Mouse (Mus musculus) skeletal muscle tissue, adult 2 months (tissue): ENCODE data around the gene Nckap5l.

Experiments
- DNase-seq: peaks from one replicate; pipeline ENCODE4 v3.0.0-alpha.2; 2012; ENCODE audit warnings: low read depth, low spot score

Gene Nckap5l

GRCm38 (mm10) chr15:99457606-99458401 is at the start of gene Nckap5l:
Gene Nckap5l, minus strand, starts transcription at chr15:99457748.
- peak; percentile 89 for DNase-seq

- no peak for DNase-seq
These were observed 48.0 kb upstream of the Nckap5l start for GRCm38 (mm10) chr15:99505324-99506095.

- no peak for DNase-seq
These were observed 45.7 kb upstream of the Nckap5l start for GRCm38 (mm10) chr15:99503256-99503655.

GRCm38 (mm10) chr15:99502311-99502831 is 44.8 kb upstream of the Nckap5l start:
- no peak for DNase-seq

- no peak for DNase-seq
These were observed 44.0 kb upstream of the Nckap5l start for GRCm38 (mm10) chr15:99501292-99502260.

GRCm38 (mm10) chr15:99500320-99500719 is 42.8 kb upstream of the Nckap5l start:
- no peak for DNase-seq

GRCm38 (mm10) chr15:99499726-99500125 is 42.2 kb upstream of the Nckap5l start:
- DNase-seq = no peak

- DNase-seq = no peak
These were observed 41.2 kb upstream of the Nckap5l start for GRCm38 (mm10) chr15:99498781-99499180.

- no peak for DNase-seq
These were observed 40.8 kb upstream of the Nckap5l start for GRCm38 (mm10) chr15:99498356-99498755.

GRCm38 (mm10) chr15:99497527-99498242 is 40.1 kb upstream of the Nckap5l start:
- DNase-seq = peak; percentile 60

GRCm38 (mm10) chr15:99497061-99497460 is 39.5 kb upstream of the Nckap5l start:
- peak; percentile 36 for DNase-seq

GRCm38 (mm10) chr15:99484745-99485144 is 27.2 kb upstream of the Nckap5l start:
- DNase-seq = no peak

- no peak for DNase-seq
These were observed 18.3 kb upstream of the Nckap5l start for GRCm38 (mm10) chr15:99475814-99476213.

GRCm38 (mm10) chr15:99474576-99474926 is 17.0 kb upstream of the Nckap5l start, which contains the start of gene Bcdin3d:
Gene Bcdin3d, minus strand, starts transcription at chr15:99474730.
- DNase-seq = peak; percentile 87

- DNase-seq = peak; percentile 32
These were observed 16.4 kb upstream of the Nckap5l start for GRCm38 (mm10) chr15:99473801-99474575.

GRCm38 (mm10) chr15:99472972-99473371 is 15.4 kb upstream of the Nckap5l start:
- no peak for DNase-seq

- DNase-seq = no peak
These were observed 14.1 kb upstream of the Nckap5l start for GRCm38 (mm10) chr15:99471677-99472063.

- DNase-seq = peak; percentile 66
These were observed 13.6 kb upstream of the Nckap5l start for GRCm38 (mm10) chr15:99470971-99471676.

GRCm38 (mm10) chr15:99470224-99470761 is 12.7 kb upstream of the Nckap5l start:
- peak; percentile 75 for DNase-seq
